Mouse (Mus musculus) layer of hippocampus, adult 18-20 months (tissue): ENCODE results near the gene Pth1r. TPM values are rescaled to one million over a fixed set of nuclear protein-coding genes. Genes with fewer than 3 reads are reported as not detected.
"Not testable (repeated sequence)": the region's sequence is repeated elsewhere in the genome, so short reads cannot be mapped to it uniquely, and the experiment has no call there.

ENCODE experiments used
- DNase-seq, 2 experiments: peaks; one replicate each; pipeline ENCODE4 v3.0.0; 2022; ENCODE audit warnings: low spot score in 2 of 2
- total RNA-seq, 2 experiments: library from RNA; stranded (reverse); gene quantifications; 2 replicates each; pipeline ENCODE4 v1.2.3; 2021

Gene Pth1r
- total RNA-seq, 2 experiments from 2014 or later: 3.9 TPM

DNA sequence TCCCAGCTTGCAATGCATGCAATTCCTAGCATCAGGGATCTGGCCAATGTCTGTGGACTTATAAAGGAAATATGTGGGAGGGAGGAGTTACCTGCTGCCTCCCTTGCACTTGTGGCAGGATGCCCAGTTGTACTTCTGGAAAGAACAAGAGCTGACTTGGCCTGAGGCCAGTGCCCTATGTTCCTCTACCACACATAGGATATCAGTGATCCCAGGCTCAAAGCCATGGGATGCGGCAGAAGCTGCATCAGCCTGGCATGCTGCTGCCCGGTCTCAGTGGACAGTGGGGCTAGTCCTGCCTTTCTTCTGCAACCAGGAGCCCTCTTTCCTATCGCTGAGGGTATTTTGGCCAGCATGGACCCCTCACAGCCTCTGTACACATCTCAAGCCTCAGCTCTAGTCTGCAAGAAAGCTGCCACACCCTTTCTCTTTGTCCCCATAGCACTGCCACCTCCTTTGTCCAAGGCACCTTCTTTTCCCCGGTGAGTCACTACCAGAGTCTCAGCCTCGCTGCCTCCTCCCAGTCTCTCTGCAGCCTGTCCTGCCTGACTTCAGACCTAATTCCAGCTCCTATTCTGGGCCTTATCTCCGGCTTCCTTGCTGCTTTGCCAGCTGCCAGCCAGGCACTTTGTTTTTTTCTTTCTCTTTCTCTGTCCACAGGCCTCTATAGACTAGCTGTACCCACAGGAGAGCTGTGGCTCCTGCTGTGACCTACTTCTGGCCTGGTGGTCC is 62.7 kb downstream of the Pth1r start:
- peak; percentile 46 to 60 for DNase-seq

- no peak for DNase-seq
Measured at GRCm38 (mm10) chr9:110683574-110684099, 63.3 kb downstream of the Pth1r start.

DNA sequence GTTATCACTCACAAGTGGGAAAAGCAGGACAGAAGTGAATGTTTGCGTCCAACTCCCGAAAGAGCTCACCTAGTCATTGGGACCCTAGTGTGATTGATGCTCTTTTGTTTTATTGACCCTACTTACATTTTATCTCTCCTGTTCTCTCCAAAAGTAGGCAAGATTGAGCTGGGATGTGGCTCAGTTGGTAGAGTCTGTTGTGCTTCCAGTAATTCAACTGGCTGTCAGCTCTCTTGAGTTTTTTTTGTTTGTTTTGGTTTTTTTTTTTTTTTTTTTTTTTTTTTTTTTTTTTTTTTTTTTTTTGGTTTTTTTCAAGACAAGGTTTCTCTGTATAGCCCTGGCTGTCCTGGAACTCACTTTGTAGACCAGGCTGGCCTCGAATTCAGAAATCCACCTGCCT is 64.2 kb downstream of the Pth1r start:
- DNase-seq: not testable (repeated sequence)

DNA sequence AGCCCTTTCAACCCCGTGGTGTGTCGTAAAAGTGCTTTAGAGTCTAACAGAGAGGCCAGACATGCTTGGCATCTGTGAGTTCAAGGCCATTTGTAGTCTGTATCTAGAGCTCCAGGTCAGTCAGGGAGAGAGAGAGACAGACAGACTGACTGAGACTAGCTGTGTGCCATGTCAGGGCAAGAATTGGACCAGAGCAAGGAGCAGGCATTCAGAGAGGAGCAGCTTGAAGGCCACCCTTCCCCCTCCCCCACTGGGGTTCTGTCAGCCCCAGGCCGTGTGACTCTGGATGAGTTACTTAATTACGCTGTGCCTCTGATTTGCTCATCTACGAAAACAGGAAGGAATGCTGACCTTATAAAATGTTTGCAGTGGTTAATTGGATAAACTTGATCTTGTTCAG is 64.7 kb downstream of the Pth1r start:
- DNase-seq: no peak

GRCm38 (mm10) chr9:110681817-110682216 is 65.1 kb downstream of the Pth1r start:
- DNase-seq: peak; percentile 37 to 64

DNA sequence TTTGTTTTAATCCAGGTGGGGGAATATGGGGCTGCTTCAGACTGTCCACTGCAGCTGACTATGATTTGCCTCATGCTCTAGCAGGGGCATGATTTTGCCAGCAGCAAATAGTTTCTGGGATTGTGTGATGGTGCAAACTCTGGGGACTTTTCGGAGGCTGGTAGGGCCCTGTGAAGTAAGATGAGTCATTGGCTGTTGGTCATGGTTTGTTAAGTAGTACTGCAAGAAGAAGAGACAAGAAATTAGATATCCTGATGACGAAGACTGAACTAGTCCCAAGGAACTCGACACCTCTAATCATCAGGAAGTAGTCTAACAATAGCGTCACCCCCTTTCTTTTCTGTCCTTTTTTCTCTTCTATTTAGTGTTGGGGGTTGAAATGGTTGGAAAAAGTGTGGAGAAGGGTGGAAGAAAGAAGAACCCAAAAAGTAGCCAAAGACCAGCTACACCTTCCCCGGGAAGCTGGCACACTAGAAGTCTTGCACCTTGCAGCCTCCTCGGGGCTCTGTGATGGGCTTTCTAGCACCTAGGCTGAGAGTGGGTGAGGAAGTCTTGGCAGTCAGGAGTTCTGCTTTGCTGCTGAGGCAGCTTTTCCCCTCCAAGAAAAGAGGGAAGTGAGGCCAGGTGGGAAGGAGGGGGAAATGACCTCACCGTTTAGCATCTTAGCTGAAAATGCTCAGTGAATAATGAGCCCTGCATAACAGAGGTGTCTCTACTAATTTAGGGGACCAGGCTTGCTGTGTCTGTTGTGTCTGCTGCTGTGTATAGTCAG is 66.0 kb downstream of the Pth1r start:
- no peak for DNase-seq

DNA sequence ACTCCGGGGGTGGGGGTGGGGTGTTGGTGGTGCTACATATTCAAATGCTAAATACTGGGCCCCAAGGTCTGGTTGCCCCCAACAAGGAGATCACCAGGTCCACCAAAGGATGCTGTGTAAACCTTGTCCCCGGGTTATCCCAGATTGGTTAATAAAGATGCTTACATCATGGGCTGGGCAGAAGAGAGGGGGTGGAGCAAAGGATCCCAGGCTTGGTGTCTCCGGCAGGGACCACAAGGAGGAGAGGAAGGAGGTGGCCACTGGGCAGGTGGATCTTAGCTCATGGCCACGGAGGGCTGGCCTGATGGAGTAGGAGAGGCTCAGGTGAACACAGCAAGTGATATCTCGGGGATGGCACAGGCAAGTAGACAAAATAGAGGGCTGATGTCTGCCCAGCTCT is 68.1 kb downstream of the Pth1r start:
- DNase-seq: no peak

GRCm38 (mm10) chr9:110676492-110676911 is 70.4 kb downstream of the Pth1r start:
- DNase-seq: no peak

GRCm38 (mm10) chr9:110673107-110673752 is 73.7 kb downstream of the Pth1r start:
- DNase-seq: peak in 1 of 2 experiments; percentile 56

GRCm38 (mm10) chr9:110672462-110673106 is 74.4 kb downstream of the Pth1r start:
- DNase-seq: peak in 1 of 2 experiments; percentile 64

Other genes with a start within 250 kb of the Pth1r start
- gene Setd2, start 214.5 kb downstream of the Pth1r start, total RNA-seq: 10 to 100 TPM; 62.3 to 64.8 TPM
- 1 to 10 TPM; 2.0 to 3.5 TPM for gene Nradd, start 122.7 kb downstream of the Pth1r start, total RNA-seq
- gene Nbeal2, start 93.0 kb downstream of the Pth1r start, total RNA-seq: 10 to 100 TPM; 13.4 to 18.9 TPM
- gene Ccdc12, start 90.6 kb downstream of the Pth1r start, total RNA-seq: 10 to 100 TPM; 50.9 to 62.8 TPM
- not detected for gene Myl3, start 5.3 kb downstream of the Pth1r start, total RNA-seq
- gene Prss42, start 51.0 kb upstream of the Pth1r start, total RNA-seq: not detected
- not detected for gene Prss44, start 66.8 kb upstream of the Pth1r start, total RNA-seq
- gene Prss43, start 79.5 kb upstream of the Pth1r start, total RNA-seq: under 1 TPM in 1 of 2 experiments, not detected in 1; 0.33 TPM
- under 1 TPM in 1 of 2 experiments, not detected in 1; 0.35 TPM for gene Prss45, start 87.4 kb upstream of the Pth1r start, total RNA-seq
- not detected for gene Prss46, start 97.4 kb upstream of the Pth1r start, total RNA-seq
- gene Prss50, start 110.8 kb upstream of the Pth1r start, total RNA-seq: 1 to 10 TPM; 1.6 to 2.1 TPM
- 1 to 10 TPM; 7.7 to 8.4 TPM for gene Als2cl, start 132.7 kb upstream of the Pth1r start, total RNA-seq
- gene Tmie, start 133.0 kb upstream of the Pth1r start, total RNA-seq: 1 to 10 TPM; 1.7 to 1.9 TPM
- not detected for gene Fam240a, start 169.7 kb upstream of the Pth1r start, total RNA-seq
- 1 to 10 TPM in 1 of 2 experiments, under 1 TPM in 1; 0.18 to 1.1 TPM for gene Tdgf1, start 199.0 kb upstream of the Pth1r start, total RNA-seq
- gene Lrrc2, start 204.4 kb upstream of the Pth1r start, total RNA-seq: 1 to 10 TPM; 1.1 to 3.1 TPM
- gene Rtp3, start 243.4 kb upstream of the Pth1r start, total RNA-seq: under 1 TPM; 0.15 to 0.40 TPM